Mouse (Mus musculus): Measurements from ENCODE around the gene Aimp1.

DNA sequence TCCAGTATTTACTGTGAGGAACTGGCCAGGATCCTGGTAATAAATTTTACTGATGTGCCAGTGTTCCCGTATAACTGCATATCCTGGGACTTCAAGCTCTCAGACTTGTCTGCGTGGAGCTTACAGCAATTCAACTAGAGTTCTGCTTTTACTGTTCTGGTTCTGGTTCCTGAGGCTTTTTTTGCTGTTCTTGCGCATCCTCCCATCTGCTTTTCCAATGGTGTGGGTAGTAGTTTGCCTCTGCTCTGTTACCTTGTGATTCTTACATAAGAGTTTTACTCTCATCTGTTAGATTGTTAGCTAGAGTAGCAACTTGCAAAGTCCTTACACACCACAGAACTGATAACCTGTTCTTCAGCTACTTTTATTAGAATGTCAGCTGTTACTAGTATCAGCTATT is 40.2 kb upstream of the Aimp1 start:
- TF ChIP-seq CTCF (IDR thresholded peaks at IDR 0.05; ENCODE audit: extremely low read depth, insufficient read depth, insufficient read length, insufficient replicate concordance) (no peak), POLR2A (IDR thresholded peaks at IDR 0.05; ENCODE audit: low read depth, low read length) (no peak)
